Mouse (Mus musculus) megakaryocyte, adult 5-6 weeks (primary cell): ENCODE measurements around the gene Myl4. TPM values are rescaled to one million over a fixed set of nuclear protein-coding genes. Genes with fewer than 3 reads are reported as not detected.
A peak's percentile ranks its signal among the peaks of the same experiment; 100 is the strongest.

Source experiments
- ATAC-seq: 2 replicates; pipeline ENCODE4 v1.8.0; 2016; ENCODE audit warnings: mild to moderate bottlenecking, inconsistent platforms; ENCODE audit not compliant: poor library complexity, severe bottlenecking
- total RNA-seq, 2 experiments: library from RNA; stranded (forward) in 1 of 2; stranded (reverse) in 1 of 2; fragments of 153-499, 151-499 nt in 1 of 2; fragments of 221-1000, 200-1000 nt in 1 of 2; gene quantifications; 2 replicates each; pipeline versions ENCODE4 v1.2.3 to v1.2.4; 2015 to 2017

Gene Myl4
- total RNA-seq, 2 experiments from 2014 or later: 0.11 TPM; not detected in 1

DNA sequence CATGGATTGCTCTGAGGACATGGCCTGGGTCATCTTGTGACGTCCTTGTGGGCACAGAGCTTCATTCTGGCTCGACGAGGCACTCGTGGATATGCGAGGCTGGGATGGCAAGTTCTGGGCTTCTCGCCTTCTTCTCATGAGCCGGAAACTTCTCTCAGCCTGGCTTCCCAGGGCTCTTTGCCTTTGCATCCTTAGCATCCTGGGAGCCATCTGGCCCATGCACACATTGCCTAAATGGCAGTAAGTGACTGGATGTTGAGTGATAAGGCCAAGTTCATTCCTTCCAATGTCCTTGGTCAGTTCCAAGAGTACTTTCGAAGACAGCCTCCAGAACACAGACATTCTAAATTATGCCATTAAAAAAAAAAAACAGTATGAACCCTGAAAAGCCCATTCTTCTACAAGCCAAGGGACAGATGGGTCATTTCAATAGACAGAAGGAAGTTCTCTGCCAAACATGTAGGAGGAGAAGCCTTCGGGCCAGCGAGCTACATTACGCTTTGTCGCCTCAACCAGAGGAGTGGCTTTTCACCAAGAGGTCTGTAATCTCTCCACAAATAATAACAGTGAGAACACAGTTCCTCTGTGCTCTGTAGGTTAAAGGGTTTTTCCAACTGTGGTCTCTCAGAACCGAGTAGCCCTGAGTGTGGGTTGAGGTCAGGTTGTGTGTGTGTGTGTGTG, 48.9 kb downstream of the Myl4 start:
- ATAC-seq: no peak

DNA sequence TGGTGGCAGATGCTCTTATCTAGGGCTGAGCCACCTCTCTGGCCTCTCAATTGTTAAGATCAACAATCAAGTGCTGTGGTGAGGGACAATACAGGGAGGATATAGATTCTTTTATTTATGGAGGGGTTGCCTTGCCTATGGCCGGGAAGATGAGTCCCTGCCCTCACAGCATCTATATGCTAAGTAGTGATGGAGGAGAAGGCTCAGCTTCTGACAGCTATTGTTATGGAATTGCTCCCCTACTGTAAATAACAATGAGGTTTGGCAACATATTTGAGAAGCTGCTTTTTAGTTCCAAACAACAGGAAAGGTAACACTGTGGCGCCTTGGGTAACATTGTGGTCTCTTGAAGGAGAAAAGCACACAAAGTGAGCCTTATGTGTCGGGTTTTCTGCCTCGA, 50.2 kb downstream of the Myl4 start:
- no peak for ATAC-seq

DNA sequence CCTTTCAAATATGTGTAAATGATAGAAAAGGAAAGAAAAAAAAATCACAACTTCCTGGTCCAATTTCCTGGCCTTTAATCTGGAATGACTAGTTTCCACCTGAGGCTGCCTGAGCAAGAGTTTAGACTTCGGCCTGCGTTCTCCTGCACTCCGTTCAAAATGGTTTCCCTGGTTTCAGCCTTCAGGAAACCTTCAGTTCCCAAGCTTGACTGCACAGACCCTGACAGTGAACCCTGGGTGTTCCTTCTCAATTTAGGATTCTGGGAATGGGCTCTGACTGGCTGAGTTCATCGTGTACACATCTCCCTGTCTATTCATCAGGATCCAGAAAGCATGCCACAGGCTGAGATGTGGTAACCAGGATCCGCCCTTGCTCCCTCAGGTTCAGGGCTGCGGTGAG, 53.7 kb downstream of the Myl4 start:
- no peak for ATAC-seq

DNA sequence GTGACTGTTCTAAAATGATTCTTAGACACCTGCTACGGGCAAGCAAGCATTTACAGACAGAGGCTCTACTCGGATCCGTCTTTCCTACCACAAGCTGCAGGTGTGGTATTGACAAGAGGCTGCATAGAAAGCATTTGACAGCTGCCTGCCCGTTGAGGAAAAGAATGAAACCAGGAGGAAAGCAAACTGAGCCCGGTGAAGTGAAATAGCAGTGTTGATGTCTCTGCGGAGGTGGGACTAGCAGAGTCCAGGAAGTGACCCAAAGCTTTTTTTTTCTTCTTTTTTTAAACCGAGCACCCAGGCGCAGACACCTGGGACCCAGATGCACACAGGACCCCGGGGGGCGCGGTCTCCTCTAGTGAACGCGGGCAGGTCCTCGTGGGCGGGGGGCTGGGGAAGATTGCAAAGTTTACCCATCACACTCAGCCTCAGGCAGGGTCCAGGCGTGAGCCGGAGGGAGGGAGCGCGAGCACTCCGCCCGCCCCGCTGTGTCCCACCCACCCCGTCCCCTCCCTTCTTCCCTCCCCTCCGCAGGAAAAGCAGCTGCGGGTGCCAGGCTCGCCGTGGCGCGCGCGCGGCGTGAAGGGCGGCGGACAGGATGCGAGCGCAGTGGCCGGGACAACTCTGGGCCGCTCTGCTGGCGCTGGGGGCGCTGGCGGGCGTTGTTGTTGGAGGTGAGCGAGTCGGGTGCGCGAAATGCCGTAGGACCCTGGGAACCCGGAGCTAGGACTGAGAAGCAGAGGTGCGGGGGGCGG, 57.2 kb downstream of the Myl4 start, which contains the start of gene Itgb3:
TSS of gene Itgb3 (plus strand) at position 510 of the 755 bp plus-strand sequence.
- ATAC-seq: peak; percentile 72

DNA sequence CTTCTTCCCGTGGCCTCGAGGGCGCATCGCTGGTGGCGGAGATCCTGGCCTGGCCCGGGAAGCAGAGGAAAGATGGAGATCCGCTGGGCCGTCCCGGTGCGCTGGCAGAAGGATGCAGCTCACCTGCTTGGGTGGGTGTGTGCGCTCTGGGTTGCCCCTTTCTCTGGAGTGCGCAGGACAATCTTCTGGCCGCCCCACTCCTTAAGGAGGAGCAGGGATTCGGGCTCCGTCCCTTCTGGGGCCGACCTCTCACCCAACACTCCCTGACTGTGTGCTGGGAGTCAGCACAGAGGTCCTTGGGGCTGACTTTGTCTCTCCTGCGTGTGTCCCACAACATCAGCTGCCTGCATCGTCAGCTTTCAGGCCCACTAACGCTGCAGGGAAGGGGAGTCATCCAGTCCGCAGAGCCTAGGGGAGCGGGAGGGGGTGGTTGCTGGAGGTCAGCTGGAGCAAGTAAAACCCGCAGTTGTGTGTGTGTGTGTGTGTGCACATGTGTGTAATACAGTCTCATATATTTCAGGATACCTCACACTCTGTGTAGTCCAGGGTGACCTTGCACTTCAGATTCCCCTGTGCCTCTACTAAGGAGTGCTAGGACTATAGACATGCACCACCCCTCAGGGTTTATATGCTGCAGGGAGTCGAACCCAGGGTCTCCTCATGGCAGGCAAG, 57.9 kb downstream of the Myl4 start:
- peak; percentile 4; the same call in 1 of the 2 replicates for ATAC-seq

DNA sequence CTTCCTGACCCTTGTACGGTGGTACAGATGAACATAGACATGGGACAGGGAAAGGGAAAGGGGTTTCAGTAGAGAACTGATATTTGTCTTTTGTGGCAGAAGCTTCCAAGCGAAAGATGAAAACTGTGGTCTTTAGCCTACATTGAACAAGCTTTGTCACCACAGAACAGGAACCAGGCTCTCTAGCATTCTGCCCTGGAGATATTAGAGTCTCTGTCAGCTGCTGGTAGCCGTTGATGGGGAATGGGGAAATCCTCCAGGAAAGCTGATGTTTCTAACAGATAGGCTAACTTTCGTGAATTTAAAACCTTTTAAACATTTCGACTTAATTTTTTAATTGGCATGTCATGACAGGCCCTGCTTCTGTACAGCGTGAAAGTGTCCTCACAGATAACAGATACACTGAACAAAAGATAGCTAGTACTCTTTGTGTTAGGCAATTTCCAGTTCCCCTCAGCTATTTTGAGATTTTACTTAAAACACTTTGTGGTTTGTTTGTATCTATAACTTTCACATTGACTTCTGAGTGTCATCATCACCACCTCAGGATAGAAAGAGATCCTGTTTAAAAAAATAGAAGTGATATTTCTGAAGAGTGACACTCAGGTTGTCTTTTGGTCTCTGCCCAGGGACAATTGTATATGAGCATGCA, 58.7 kb downstream of the Myl4 start:
- peak; percentile 55 for ATAC-seq

DNA sequence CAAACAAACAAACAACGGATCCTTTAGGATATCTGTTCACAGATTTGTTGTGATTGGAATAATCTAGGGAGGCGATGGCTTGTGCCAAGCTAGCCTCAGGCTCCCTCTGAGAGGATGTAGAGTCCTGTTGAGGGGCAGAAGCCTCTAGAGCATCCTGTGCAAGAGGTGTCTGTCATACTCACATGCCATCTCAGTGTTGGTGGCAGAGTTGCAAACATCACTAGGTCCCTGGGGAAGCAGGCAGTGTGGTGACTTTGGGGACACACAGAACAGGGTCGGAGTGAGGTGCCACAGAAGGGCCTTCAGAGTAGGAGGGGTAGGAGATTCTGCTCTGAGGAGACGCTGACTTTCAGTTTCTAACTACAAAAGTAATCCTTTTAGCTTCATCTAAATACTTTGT, 59.3 kb downstream of the Myl4 start:
- no peak; the same call in 1 of the 2 replicates for ATAC-seq

DNA sequence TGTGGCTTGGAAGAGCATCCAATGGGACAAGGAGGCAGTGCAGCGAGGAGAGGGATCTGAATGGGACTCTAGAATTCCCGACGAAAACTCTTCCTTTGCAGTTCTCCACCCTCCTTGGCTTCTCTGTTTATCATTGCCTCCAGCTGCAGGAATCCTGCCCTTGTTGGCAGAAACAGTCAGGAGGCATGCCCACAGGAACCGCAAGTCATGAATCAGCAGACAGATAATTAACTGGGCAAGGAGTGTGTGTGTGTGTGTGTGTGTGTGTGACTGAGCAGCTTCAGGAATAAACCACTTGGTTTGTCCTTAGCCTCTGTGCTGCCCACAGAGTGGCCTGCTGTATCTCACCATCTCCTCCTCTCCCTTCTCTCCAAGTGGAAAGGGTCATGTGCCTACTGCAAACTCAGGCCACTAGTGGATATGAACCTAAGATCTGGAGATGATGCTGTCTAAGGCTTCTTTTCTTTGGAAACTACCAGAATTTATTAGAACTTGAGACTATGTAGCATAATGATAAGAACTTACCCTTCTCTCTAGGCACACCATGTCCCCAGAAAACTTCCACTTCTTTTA, 61.2 kb downstream of the Myl4 start:
- peak; percentile 18; the same call in 1 of the 2 replicates for ATAC-seq

DNA sequence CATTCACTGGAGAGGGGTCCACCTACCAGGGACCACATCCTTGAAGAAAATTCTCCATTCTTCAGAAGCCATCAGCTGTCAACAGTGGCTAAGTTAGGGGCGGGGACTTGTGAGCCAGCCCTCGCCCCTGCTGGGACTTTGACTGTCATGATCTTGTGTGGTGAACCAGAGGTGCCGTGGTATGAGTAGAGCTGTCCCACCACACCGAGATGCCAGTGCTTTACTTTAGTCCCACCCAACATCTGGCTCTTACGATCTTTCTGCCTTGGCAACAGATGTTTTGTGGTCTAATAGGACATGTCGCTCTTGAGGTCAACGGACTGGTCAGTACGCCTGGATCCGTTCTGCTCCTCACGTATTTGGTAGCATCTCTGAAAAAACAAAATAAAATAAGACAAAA, 63.1 kb downstream of the Myl4 start:
- no peak for ATAC-seq

DNA sequence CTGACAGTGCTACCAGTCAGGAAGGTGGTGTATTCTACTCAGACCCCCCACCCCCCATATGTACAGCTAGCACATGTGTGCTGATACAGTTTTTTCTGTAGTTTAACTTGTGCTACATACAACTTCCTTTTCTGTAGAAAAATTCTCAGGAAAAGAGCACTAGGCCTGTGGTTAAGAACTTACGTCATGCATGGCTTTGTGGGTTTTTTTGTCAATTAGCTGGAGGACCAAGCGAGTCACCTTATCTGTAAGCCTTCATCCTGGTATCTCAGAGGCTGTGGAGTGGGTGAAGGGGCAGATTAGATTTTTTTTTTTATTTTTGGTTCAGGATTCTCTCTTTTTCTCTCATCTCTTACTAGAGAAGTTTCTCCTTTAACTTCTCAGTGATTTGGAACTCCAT, 63.7 kb downstream of the Myl4 start:
- peak; percentile 56 for ATAC-seq

DNA sequence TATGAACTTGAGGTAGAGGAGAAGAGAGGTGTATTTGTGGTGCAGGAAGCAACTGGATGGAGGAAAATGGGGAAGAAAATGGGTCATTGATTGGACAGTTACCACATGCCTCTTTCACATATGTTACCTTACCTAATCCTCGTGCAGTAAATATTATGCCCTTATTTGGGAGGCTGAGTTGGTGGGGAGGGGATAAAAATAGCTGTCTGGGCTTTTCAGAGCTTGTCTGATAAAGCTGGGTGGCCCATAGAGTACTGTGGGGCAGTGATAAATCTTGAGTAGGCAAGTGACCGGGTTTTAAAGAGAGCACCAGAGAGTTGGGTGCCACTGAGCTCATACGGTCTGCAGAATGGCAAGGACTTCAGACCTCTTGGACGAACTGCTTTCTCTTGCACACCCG, 65.7 kb downstream of the Myl4 start:
- 0 out of 2 replicates have a peak, but pooled peaks have one; percentile 27 for ATAC-seq

DNA sequence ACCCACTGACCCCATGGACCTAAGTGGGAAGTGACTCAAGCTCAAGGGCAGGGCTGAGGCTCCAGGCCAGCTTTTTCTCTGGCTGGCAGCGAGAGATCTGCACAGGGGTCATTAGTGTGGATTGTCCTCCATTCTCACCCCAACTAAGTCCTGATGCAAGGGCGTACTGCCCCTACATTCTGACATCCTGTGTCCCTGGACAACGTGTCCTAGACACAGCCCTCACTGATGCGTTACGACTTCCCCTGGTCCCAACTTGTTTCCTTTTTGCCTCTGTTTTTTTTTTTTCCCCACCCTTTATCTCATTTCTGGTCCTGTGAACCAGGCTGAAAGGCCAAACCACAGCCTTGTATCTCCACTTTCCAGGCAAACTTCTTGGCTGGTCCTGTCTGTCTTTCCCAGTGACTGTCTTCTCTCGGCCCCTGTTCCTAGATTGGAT, 68.2 kb downstream of the Myl4 start:
- ATAC-seq: no peak

DNA sequence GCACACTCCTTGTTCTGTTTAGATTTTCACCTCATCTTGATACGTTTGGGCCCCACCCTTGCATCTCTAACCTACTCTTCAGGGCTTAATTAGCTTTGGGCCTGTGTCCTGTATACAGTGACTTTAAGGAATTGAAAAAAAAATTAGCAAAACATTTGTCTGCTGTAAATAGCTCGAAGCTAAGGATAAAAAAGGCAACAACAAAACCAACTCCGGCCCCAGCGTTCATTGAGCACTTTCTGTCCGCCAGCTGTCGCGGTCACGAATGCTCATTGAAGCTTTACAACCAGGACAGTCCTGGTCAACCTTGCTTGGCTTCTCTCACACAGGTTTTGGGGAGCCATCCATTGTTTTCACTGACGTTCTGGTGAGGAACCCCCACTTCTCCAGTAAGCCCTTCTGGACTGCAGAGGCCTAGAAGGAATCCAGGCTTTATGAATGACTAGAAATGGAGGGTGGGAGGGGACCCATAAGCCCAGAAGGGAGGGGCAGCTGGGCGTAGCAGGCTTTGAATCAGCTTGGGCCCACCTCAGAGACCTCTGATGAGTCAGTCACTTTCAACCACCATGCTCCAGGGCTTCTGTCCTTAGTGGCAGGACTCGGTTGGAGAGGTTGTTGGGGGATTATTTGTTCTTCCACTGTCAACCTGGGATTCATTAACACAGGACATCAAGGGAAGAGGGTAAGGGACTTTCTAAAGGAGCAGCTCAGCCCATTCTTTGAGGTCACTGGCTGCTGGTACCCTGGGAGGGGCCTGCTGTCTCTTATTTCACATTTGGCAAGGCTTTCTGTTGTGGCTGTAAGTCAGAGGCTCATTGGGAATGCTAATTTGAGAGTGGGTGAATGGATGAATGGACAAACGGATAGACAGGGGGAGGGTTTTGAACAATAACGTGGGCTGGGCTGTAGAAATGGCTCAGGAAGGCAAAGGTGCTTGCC, 68.9 kb downstream of the Myl4 start:
- no peak for ATAC-seq

DNA sequence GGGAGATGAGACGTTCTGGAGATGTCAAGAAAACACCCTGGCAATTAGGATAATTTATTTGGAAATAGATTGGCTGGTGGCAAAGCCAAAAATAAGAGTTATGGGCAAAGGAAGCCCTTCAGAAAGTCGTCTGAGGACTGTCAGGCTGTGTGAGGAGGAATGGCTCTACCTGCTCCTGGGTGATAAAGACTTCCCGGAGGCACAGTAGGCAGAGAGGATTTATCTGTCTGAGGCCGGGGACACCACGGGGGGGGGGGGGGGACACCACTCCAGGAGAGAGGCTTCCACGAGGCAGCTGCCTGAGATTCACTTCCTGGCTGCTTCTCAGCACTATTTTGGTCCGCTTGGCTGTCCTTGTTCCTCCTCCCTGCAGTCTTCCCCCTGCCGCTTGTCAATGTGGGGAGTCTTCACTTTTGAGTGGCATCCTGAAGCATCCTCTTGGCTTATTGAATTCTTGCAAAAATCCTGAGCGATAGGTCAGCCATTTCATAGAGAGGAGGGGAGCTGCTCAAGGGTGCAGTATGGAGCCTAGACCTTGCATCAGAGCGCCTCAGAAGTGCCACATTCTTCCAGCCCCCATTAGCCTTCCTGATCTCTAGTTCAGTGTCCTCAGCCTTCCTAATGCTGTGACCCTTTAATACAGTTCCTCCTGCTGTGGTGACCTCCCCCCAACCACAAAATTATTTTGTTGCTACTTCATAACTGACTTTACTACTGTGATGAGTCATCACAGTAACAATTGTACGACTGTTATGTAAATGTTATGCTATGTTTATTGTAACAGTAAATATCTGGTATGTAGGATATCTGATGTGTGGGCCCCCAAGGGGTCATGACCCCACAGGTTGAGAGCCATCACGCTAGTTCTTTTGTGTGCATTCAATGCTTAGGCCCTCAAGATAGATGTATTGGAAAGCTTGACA, 71.8 kb downstream of the Myl4 start:
- ATAC-seq: peak; percentile 70

DNA sequence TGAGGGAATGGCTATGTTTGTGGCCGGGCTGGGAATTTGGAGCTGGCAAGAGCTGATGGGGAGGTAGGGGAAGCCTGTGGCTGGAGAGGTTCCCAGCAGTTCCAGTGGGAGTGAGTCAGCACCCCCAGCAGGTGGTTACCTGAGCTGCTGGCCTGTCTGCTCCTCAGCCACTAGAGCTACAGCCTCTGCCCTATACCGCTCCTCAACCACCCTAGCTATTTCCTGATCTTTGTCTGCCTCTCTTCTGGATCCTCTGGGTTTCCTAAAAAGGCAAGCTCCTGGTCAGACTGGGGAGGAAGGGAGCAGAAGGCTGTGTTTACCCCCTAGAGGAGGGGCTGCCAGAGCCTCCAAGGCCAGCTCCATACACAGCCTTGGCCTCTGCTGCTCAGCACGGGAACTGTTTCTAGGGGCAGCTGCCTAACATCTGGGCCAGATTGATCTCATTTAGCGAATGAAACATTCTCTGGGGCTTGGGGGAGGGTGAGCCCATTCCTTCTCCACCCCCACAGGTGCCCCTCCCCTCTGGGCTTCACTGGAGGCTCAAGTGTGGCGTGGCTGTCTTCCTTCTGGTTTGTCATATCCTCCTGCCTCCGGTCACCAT, 74.4 kb downstream of the Myl4 start:
- ATAC-seq: no peak

DNA sequence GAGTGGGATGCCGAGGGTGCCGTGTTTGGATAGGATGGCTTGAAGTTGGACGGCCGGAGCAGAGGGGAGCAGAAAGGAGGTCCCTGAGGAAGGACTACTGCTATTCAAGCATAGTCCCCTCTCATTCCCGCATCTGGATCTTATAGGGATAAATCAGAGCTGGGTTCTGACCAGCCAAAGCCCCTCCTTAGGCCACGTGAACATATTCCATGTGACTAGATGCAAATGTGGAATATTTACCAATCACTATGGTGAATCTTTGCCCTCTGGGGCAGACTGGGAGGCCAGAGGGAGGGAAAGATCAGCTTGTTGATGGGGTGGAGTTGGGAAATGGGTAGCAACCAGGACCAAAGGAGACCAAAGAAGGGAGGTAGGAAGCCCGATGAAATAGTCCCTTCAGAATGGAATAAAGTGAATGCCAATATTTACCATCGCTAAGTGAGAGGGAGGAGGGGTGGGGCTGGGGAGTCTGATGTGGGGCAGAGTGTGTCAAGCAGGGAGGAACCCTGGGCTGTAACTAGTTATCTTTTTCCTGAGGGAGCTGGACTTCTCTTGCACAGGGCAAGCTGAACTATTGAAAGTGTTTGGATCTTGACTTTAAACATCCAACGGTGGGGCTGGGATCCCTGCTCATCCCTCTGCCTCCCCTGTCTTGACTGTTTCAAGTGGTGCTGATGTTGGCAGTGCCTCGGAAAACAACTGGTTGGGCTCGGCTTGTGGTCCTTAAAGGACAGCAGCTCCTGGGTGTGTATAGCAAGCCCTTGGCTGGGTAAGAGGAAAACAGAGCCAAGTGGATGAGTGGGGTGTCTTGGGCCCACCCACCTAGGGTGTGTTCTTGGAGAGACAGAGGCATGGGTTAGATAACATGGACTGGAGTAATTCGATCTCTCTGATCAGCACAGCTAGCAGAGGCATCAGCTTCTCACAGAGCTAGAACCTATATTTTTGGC, 75.3 kb downstream of the Myl4 start:
- ATAC-seq: no peak

DNA sequence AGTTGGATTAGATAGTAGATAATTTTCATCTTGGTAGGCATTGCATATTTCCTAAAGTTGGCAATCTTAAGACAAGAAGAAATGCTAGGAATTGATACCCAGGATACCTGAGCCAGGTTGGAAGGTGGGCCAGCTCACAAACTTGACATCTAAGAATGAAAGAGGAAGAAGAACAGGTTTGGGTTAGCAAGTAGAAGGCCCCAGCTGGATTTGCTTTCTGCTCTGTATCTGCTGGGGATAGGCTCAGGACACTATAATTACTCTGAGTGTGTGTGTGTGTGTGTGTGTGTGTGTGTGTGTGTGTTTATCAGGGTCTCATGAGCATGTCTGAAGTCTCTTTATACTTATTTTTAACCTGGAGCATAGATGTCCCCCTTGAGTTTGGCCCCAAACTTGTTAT, 76.2 kb downstream of the Myl4 start:
- no peak for ATAC-seq
